Mouse (Mus musculus) layer of hippocampus, postnatal 36 days (tissue): Measurements from ENCODE around the gene Tcf7l1. TPM values are rescaled to one million over a fixed set of nuclear protein-coding genes. Genes with fewer than 3 reads are reported as not detected.
A peak's percentile ranks its signal among the peaks of the same experiment; 100 is the strongest.
"Not testable (repeated sequence)": the region's sequence is repeated elsewhere in the genome, so short reads cannot be mapped to it uniquely, and the experiment has no call there.

Experiments
- DNase-seq, 2 experiments: peaks; one replicate each; pipeline ENCODE4 v3.0.0; 2022
- total RNA-seq, 2 experiments: library from RNA; stranded (reverse); gene quantifications; 2 replicates each; pipeline ENCODE4 v1.2.3; 2021

The Tcf7l1 gene
- total RNA-seq: 1 to 10 TPM; 2.9 to 3.6 TPM

DNA sequence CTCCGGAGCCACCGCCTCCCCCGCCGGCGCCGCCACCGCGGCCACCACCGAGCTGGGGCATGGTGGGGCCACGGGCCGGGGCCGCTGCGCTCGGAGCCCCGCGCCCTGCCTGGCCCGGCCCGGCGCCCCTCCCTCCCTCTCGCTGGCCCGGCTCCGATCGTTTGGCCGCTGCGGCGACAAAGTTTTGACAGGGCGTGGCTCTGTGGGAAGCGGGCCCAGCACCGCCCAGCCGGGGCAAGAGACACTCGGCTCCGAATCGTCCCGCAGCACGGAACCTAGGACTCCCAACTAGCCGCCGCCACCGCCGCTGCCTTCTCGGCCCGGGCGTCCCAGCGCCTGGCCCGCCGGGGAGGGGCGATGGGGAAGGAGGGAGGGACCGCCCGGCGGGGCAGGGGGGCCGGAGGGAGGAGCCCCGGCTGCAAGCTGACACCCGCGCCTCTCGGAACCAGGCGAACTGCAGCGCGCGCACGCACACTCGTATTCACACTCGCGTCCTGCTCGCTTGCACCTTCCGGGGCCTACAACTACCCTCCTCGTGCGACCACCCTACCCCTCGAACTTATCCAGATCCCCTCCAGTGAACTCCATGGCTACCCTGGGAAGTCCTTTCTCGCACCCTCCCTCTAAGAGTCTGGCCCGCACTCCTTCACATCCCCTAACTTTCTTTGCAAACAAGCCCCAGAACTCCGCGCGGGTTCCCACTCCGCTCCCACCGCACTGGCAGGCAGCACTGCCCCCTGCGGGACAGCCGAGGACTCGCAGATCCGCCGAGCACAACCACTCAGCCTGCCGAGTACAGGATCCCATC, at the start of gene Tcf7l1:
Tcf7l1 (minus strand) TSS at position 363 of the 808 bp plus-strand sequence.
- peak; percentile 84 to 85 for DNase-seq

GRCm38 (mm10) chr6:72837756-72838155, 48.7 kb upstream of the Tcf7l1 start:
- no peak for DNase-seq

DNA sequence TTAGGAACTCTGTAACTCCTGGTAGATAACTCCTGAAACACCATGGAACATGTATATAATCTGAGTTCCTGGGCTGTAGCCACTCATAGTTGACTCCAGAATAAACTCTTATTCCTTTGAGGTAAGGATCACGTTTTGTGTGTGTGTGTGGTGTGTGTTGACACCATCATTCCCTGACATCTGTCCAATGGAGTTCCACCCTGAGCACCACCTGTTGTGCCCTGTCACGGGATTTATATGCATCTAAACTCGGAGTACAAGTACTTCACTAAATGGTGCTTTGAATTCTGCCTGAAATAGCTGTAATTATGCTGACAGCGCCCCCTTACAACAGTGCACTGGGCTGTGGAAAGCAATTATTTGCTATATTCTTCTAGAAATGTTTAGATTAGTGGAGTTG, 45.5 kb upstream of the Tcf7l1 start:
- DNase-seq: no peak

DNA sequence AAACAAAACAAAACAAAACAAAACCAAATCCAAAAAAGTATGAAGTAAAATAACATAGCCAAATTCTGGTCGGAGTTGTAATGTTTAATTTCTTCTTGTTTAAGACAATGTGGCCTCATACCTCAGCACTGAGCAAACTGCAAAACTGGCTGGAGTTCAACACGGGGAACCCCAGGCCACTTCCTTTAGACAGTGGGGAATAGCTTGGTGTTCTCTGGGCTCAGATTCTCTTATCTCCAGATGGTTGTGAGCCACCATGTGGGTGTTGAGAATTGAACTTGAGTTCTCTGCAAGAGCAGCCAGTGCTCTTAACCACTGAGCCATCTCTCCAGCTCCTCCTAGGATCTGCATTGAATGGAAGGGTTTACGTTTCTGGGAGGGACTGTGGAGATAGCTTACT, 42.8 kb upstream of the Tcf7l1 start:
- DNase-seq: no peak

- DNase-seq: peak; percentile 50 to 62
These were observed 42.2 kb upstream of the Tcf7l1 start for GRCm38 (mm10) chr6:72831276-72831675.

DNA sequence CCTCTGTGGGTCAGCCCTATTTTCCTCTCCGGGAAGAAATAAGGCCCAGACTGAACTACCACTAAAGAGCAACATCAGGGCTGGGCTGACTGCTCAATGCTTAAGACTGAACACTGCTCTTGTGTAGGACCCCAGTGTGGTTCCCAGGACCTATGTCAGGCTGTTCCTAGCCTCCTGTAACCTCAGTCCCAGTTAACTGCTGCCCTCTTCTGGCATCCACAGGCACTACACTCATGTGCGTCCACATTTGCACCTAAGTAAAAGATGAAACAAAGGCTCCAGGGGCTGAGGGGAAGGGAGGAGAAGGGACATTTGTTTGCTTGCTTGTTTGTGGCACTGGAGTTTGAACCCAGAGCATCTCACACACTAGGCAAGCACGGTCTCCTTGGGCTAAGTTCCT, 39.8 kb upstream of the Tcf7l1 start:
- no peak for DNase-seq

DNA sequence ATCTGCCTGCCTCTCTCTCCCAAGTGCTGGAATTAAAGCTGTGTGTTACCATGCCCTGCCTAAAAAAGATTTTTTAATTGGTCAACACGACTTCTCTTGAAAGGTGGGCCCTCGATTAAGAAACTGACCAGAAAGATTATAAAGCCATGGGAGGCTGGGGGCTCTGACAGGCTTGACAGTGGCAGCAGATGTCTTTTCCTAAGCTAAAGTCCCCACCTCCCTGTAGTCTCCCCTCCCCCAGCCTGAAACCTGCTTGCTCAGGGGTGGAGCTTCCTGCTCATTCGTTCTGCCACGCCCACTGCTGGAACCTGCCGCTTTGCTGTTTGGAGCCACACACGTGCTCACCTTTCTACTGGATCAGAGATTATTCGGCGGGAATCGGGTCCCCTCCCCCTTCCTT, 39.0 kb upstream of the Tcf7l1 start:
- not testable (repeated sequence) for DNase-seq

DNA sequence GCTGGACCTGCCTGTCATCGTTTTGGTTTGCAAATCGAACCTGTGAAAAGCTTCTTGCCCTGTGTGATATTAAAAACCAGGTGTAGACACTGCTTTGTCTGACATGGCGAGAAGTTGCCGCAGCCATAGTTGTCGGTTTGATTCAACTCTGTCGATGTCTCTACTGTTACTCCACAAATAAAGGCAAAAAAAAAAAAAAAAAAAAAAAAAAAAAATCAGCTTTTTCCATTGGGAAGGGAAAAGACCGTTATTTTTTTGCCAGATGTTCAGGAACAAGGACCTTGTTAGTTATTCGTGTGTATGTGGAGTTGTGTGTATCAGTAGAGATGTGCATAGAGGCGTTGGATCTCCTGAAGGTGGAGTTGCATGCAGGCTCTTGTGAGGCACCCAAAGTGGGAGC, 36.7 kb upstream of the Tcf7l1 start:
- no peak for DNase-seq

- DNase-seq: no peak
These were observed 36.1 kb upstream of the Tcf7l1 start for GRCm38 (mm10) chr6:72824971-72825737.

DNA sequence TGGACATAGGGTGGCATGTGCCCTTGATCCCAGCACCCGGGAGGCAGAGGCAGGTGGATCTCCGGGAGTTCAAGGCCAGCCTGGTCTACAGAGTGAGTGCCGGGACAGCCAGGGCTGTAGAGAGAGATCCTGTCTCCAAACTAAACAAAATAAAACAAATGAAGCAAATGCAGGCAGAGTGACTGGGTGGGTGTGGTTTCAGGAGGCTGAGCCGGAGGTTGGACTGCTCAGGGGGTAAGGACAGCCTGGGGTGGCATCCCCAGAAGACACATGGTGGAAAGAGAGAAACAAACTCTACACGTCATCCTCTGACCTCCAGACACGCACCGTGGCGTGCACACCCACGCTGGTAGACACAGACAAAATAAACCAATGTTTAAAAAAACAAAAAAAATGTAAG, 24.4 kb upstream of the Tcf7l1 start:
- no peak for DNase-seq

GRCm38 (mm10) chr6:72810248-72810647, 21.2 kb upstream of the Tcf7l1 start:
- no peak for DNase-seq

DNA sequence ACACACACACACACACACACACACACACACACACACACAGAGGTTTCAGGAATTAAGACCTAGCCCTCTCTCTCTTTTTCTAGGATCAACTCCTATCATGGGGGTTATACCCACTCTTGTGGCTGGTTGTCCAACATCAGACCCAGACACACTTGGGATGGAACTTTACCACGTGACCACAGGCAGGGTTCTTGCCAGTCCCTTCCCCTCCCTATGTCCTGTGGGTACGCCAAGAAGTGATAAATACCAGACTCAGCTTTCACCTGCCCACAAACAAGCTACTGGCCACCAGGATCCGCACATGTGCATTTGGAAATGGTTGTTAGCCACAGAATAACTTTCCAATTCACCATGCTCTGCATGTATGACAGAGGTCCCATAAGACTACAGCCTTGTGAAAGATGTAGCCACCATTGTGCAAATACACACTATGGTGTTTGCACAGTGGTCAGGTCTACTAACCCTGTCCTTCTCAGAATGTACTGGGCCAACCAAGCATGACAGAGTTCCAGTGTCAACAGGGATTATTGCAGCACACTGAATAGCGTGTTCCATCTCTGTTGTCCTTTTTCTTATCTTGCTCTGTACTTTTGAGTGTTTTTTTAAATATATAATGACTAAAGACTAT, 20.6 kb upstream of the Tcf7l1 start:
- DNase-seq: no peak

- DNase-seq: no peak
These were observed 19.3 kb upstream of the Tcf7l1 start for GRCm38 (mm10) chr6:72808342-72808741.

DNA sequence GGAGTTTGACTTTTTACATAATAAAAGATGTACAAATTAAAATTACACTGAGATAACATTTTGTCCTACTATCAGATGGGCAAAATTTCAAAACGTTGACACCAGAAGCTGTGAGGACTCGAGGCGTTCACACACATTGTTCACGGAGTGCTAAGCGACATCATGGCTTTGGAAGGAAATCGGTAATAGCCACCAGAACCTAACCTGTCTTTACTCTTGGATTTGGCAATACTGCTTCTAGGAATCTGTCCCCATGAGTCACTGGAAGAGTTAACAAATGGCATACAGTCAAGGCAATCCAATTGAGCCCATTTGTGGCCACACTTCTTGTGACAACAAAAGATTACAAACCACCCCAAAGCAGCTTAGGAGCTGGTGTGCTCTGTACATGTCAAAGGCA, 14.6 kb upstream of the Tcf7l1 start:
- DNase-seq: no peak

- no peak for DNase-seq
These were observed 13.1 kb upstream of the Tcf7l1 start for GRCm38 (mm10) chr6:72802119-72802518.

GRCm38 (mm10) chr6:72800641-72801040, 11.6 kb upstream of the Tcf7l1 start:
- DNase-seq: no peak

DNA sequence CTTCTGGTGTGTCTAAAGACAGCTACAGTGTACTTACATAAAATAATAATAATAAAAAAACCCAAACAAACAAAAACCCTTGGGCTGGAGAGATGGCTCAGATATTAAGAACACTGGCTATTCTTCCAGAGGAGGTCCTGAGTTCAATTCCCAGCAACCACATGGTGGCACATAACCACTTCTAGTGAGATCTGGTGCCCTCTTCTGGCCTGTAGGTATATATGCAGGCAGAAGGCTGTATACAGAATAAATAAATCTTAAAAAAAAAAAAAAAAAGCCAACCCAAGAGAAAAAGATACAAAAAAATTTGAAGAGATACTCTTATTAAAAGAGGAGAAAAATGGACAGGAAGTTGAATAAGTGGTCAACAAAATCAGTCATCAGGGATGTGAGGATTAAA, 8.7 kb upstream of the Tcf7l1 start:
- DNase-seq: no peak

DNA sequence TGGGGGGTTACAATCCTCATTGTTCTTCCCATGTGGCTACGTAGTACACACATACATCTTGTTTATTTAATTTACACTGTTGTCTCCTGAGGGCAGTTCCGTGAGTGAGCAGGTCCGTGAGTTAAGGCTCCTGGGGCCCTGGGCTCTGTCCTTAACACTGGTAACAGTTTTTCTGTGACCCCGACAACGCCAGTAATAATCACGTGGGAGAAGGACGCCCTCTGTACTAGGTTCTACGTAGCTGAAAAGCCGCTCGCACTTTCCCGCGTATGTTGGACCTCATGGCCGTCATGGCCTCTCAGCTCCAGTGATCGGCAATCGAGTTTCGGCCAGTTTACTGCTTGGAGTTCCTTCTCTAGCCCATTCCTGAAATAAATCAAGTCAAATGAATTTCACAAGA, 6.4 kb upstream of the Tcf7l1 start:
- DNase-seq: no peak

DNA sequence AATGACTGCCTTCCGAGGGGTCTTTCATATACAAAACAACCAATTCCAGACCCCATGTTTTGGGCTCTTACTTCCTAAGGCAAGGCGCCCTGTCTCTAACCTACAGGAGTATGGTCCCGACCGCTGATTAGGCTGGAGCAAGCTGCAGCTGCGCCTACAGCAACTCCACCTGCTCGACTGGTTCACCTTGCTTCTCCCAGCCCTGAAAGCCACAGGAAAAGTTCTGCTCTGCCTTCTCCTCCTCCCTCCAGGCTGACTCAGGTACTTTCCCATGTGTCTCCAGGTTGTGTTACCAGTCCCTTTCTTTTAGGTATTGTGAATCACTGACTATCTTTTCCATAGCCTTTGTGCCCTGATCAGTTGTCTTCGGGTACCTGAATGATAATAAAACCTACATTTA, 5.8 kb upstream of the Tcf7l1 start:
- DNase-seq: no peak

- DNase-seq: no peak
These were observed 3.6 kb upstream of the Tcf7l1 start for GRCm38 (mm10) chr6:72792641-72793040.

GRCm38 (mm10) chr6:72787948-72788891, 834 bp downstream of the Tcf7l1 start:
- peak in 1 of 2 experiments; percentile 13 for DNase-seq

- DNase-seq: no peak
These were observed 1.6 kb downstream of the Tcf7l1 start for GRCm38 (mm10) chr6:72787322-72787947.
